18 mouse cellular contexts compared by ENCODE assay signal in the genomic region with DNA sequence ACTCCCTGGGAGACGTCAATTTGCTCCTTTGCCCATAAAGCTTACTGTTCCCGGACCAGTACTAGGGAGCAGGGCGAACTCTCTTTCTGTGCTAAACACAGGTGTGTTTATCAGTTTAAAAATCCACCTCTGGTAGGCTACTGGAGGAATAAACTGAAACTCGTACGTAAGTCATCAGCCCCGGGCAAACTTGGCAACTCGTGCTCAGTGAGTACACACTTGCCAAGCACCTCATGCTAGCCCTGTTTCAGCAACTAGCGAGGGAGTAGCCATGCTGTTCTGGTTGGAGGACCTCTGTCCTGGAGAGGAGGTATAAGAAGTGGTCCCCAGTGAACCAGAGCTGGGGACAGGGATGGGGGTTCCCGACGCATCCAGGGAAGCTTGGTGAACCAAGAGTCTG.
DNase-seq lines count a peak whose midpoint lies in the region; ATAC-seq lines count a peak whose summit lies in the region.
"Had no signal": no experiment of that assay in that cellular context is flagged by ENCODE, and none has a peak within 500 bp of the region (broad histone marks: within the 10 kb centered on the region; RNA-seq: fewer than 3 reads in every experiment).

No protein-coding gene starts in this region.

- H3K4me1 ChIP-seq in hindbrain, embryonic 10.5 days (replicated peaks) = peaks cover 70% of the 10 kb centered on the region
- H3K4me1 ChIP-seq in hindbrain, embryonic 11.5 days (replicated peaks; ENCODE audit: control insufficient read depth, insufficient read depth, low read length) = peaks cover 9% of the 10 kb centered on the region
- peaks cover 20% of the 10 kb centered on the region for H3K4me1 ChIP-seq in kidney, embryonic 14.5 days (ENCODE audit: control insufficient read depth, insufficient read depth, low read length)

- H3K9me3 ChIP-seq in hindbrain, embryonic 10.5 days = no peaks in the 10 kb centered on the region
- no peaks in the 10 kb centered on the region for H3K9me3 ChIP-seq in hindbrain, embryonic 11.5 days (ENCODE audit: control insufficient read depth, low read length)
- no peaks in the 10 kb centered on the region for H3K9me3 ChIP-seq in kidney, embryonic 14.5 days (ENCODE audit: control insufficient read depth, low read length)
- H3K9me3 ChIP-seq: embryonic facial prominence, embryonic 10.5 days; heart, embryonic 10.5 days had no signal

- H3K36me3 ChIP-seq in hindbrain, embryonic 10.5 days = no peaks in the 10 kb centered on the region
- no peaks in the 10 kb centered on the region for H3K36me3 ChIP-seq in hindbrain, embryonic 11.5 days (ENCODE audit: control insufficient read depth, insufficient read depth, low read length)
- H3K36me3 ChIP-seq in kidney, embryonic 14.5 days (ENCODE audit: control insufficient read depth, insufficient read depth, low read length) = no peaks in the 10 kb centered on the region
- H3K36me3 ChIP-seq: embryonic facial prominence, embryonic 10.5 days; heart, embryonic 10.5 days had no signal

- no peak overlapping the region for H3K9ac ChIP-seq in hindbrain, embryonic 11.5 days (ENCODE audit: low read depth, low read length)
- no peak overlapping the region for H3K9ac ChIP-seq in kidney, embryonic 14.5 days (ENCODE audit: low read depth, low read length)
- H3K9ac ChIP-seq: hindbrain, embryonic 14.5 days had no signal

- ATAC-seq in hindbrain, embryonic 11.5 days (ENCODE audit: low FRiP score) = no peak
- no peak for ATAC-seq in kidney, embryonic 14.5 days (ENCODE audit: low FRiP score, low TSS enrichment)
- ATAC-seq: forebrain, embryonic 14.5 days had no signal

- 81% methylated on average over 10 of the region's 10 CpGs for WGBS in hindbrain, embryonic 10.5 days
- 87% methylated on average over 10 of the region's 10 CpGs for WGBS in hindbrain, embryonic 11.5 days
- WGBS in kidney, embryonic 14.5 days = 73% methylated on average over 10 of the region's 10 CpGs

- DNase-seq in hindbrain, embryonic 10.5 days (ENCODE audit: low spot score) = no peak
- no peak for DNase-seq in hindbrain, embryonic 11.5 days (ENCODE audit: low spot score)
- peak; percentile 77 to 78 for DNase-seq in kidney, adult 8-10 months
- peak; percentile 78 for DNase-seq in kidney, adult 9 months
- DNase-seq in kidney, postnatal 36 days = peak; percentile 71 to 76
- no peak for DNase-seq in ovary, postnatal 10 days (ENCODE audit: low spot score)
- DNase-seq: adrenal gland, postnatal 25 days; cerebellum, adult 2 months; cerebellum, postnatal 10 days; gastrocnemius, postnatal 36 days; heart, adult 18-20 months; heart, postnatal 10 days; heart, postnatal 4 days had no signal

- peak overlapping the region; percentile 65; the same call in 1 of the 2 replicates for H3K27ac ChIP-seq in hindbrain, embryonic 10.5 days
- no peak overlapping the region for H3K27ac ChIP-seq in hindbrain, embryonic 11.5 days (ENCODE audit: low read depth, low read length)
- H3K27ac ChIP-seq in kidney, embryonic 14.5 days (ENCODE audit: low read depth, low read length) = no peak overlapping the region
- H3K27ac ChIP-seq: hindbrain, embryonic 14.5 days had no signal

- H3K4me3 ChIP-seq in hindbrain, embryonic 10.5 days = no peak overlapping the region
- no peak overlapping the region for H3K4me3 ChIP-seq in hindbrain, embryonic 11.5 days (ENCODE audit: low read depth, low read length)
- no peak overlapping the region for H3K4me3 ChIP-seq in kidney, embryonic 14.5 days (ENCODE audit: low read length)
- H3K4me3 ChIP-seq: embryonic facial prominence, embryonic 10.5 days; heart, embryonic 10.5 days had no signal

- H3K4me2 ChIP-seq in hindbrain, embryonic 11.5 days (replicated peaks; ENCODE audit: low read depth, low read length) = no peak overlapping the region
- H3K4me2 ChIP-seq in kidney, embryonic 14.5 days (replicated peaks; ENCODE audit: low read depth, low read length) = no peak overlapping the region
- H3K4me2 ChIP-seq: hindbrain, embryonic 14.5 days had no signal

- peaks cover 17% of the 10 kb centered on the region for H3K27me3 ChIP-seq in hindbrain, embryonic 10.5 days (ENCODE audit: insufficient read depth, poor library complexity, severe bottlenecking)
- no peaks in the 10 kb centered on the region for H3K27me3 ChIP-seq in hindbrain, embryonic 11.5 days (ENCODE audit: control insufficient read depth, insufficient read depth, low read length)
- H3K27me3 ChIP-seq in kidney, embryonic 14.5 days (ENCODE audit: control insufficient read depth, insufficient read depth, low read length) = no peaks in the 10 kb centered on the region

Comparison
In these comparisons a context has a peak if more than half of its experiments do, and no peak if none do; other contexts are left out.
1. DNase-seq: peak in kidney, adult 8-10 months (2 of 2), kidney, adult 9 months (single experiment) and kidney, postnatal 36 days (2 of 2); none in hindbrain, embryonic 10.5 days (single experiment), hindbrain, embryonic 11.5 days (single experiment) and ovary, postnatal 10 days (single experiment).